Mouse (Mus musculus) limb, embryonic 12.5 days (tissue): ENCODE measurements around the gene Insm2. TPM values are rescaled to one million over a fixed set of nuclear protein-coding genes. Genes with fewer than 3 reads are reported as not detected.

Source experiments
- ATAC-seq: fragments of 200-750 bp; cut with Nextera tagmentation; 2 replicates; pipeline ENCODE4 v1.8.0; 2017; ENCODE audit warnings: low read depth, moderate TSS enrichment; ENCODE audit not compliant: insufficient number of reproducible peaks, insufficient read depth, low FRiP score, low TSS enrichment
- H3K27ac ChIP-seq: fragments of 300-500 bp; sonication (generic); 2 replicates; pipeline ENCODE4 v1.5.1; 2016; ENCODE audit warnings: mild to moderate bottlenecking, moderate library complexity
- H3K27me3 ChIP-seq: fragments of 300-500 bp; sonication (generic); 2 replicates; pipeline ENCODE4 v1.6.1; 2016; ENCODE audit warnings: mild to moderate bottlenecking, moderate library complexity
- H3K36me3 ChIP-seq: fragments of 300-500 bp; sonication (generic); 2 replicates; pipeline ENCODE4 v1.6.1; 2016; ENCODE audit warnings: mild to moderate bottlenecking, moderate library complexity
- H3K4me1 ChIP-seq: fragments of 300-500 bp; sonication (generic); replicated peaks from 2 replicates; pipeline ENCODE4 v1.6.1; 2016
- H3K4me2 ChIP-seq: fragments of 300-500 bp; sonication (generic); 2 replicates; pipeline ENCODE4 v1.6.1; 2016; ENCODE audit warnings: mild to moderate bottlenecking, moderate library complexity
- H3K4me3 ChIP-seq: fragments of 300-500 bp; sonication (generic); replicated peaks from 2 replicates; pipeline ENCODE4 v1.5.1; 2016; ENCODE audit warnings: mild to moderate bottlenecking
- H3K9ac ChIP-seq: fragments of 300-500 bp; sonication (generic); replicated peaks from 2 replicates; pipeline ENCODE4 v1.6.1; 2016; ENCODE audit warnings: mild to moderate bottlenecking, moderate library complexity
- H3K9me3 ChIP-seq: fragments of 300-500 bp; sonication (generic); 2 replicates; pipeline ENCODE4 v1.6.1; 2016; ENCODE audit warnings: mild to moderate bottlenecking, moderate library complexity
- WGBS: fragments of 180-500 bp; shearing (Covaris S2); methylation state at CpG from one replicate; pipeline ENCODE4 v1.1.7; 2016; 5-methylcytosine and 5-hydroxymethylcytosine counted together
- polyA plus RNA-seq: library from polyadenylated mRNA; unstranded; fragments of >200 nt; fragmentation: Nextera tagmentation; extraction: Ambion mirVana; gene quantifications from 2 replicates; pipeline ENCODE4 v1.2.1, GENCODE M21; 2016

Gene Insm2
- polyA plus RNA-seq, 1 experiment from 2014 or later: not detected

DNA sequence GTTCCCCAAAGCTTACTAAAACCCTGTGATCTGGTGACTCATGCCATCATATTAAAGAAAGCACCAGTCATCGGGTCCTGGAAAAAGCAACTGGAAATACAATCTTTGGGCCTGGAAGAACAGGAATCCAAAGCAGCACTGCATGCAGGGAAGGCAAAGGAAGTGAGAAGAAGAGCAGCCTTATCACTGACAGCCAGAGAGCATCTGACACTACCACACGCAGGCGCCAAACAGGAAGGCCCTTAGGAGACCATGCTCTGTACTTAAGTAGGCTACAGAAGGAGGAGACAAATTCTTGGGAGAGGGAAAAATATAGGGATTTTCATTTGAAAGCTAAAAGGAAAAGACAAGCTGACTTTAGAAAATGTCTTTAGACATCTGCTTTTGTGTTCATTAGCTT, 5.2 kb downstream of the Insm2 start:
- H3K9me3 ChIP-seq: no peaks in the 10 kb centered on the region
- ATAC-seq: no peak
- H3K4me2 ChIP-seq: no peak overlapping the region
- no peak overlapping the region for H3K9ac ChIP-seq
- WGBS: 73% methylated on average over 3 of the region's 3 CpGs
- H3K27me3 ChIP-seq: peaks cover 21% of the 10 kb centered on the region
- H3K4me1 ChIP-seq: peaks cover 18% of the 10 kb centered on the region
- H3K36me3 ChIP-seq: no peaks in the 10 kb centered on the region
- no peak overlapping the region for H3K4me3 ChIP-seq
- no peak overlapping the region for H3K27ac ChIP-seq

DNA sequence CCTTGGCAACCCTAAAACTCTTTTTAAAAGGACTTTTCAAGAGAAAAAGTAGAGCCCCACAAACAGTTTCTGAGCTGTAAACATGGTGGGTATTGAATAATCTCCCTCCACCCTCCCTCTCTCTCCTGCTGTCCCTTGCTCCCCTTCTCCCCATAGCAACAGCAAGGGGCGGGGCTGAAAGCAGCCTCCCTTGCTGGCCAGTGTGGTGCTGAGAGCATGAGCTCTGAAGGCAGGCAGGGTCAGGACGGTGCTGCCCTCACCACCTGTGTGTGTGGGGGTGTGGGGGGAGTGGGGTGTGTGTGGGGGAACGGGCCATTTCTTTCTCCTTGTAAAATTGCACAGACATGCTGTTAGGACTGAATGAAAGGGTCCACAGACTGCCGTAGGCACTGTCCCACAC, 8.7 kb downstream of the Insm2 start:
- Histone ChIP-seq H3K4me1 (peaks cover 3% of the 10 kb centered on the region; the same call in 1 of the 2 replicates), H3K4me3 (no peak overlapping the region), H3K9me3 (no peaks in the 10 kb centered on the region), H3K4me2 (no peak overlapping the region), H3K9ac (no peak overlapping the region), H3K36me3 (no peaks in the 10 kb centered on the region), H3K27ac (no peak overlapping the region), H3K27me3 (no peaks in the 10 kb centered on the region)
- WGBS: 21% methylated on average over 4 of the region's 4 CpGs
- ATAC-seq: 0 out of 2 replicates have a peak, but pooled peaks have one; percentile 37

DNA sequence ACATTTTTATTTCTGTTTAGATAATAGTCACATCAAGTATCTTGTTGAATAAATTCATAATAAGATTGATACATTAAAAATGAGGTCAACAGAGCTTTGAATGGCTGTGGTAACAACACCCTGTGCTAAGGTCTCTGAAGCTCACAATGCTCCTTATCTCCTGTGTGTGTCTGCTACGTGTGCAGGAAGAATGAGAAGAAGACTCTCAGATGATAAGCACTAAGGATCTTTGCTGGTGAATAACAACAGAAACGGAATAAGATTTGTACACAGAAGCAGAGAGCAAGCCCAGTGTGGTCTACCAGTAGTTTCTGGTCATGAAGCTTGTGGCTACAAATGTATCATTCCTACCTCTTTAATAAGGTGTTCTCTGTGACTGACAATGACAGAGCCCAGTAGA, 11.6 kb downstream of the Insm2 start:
- Histone ChIP-seq H3K9ac (no peak overlapping the region), H3K27ac (no peak overlapping the region), H3K9me3 (no peaks in the 10 kb centered on the region), H3K4me3 (no peak overlapping the region), H3K36me3 (no peaks in the 10 kb centered on the region), H3K4me2 (no peak overlapping the region), H3K27me3 (no peaks in the 10 kb centered on the region), H3K4me1 (peaks cover 3% of the 10 kb centered on the region; the same call in 1 of the 2 replicates)
- WGBS: 81% methylated on average over 2 of the region's 2 CpGs
- ATAC-seq: no peak

DNA sequence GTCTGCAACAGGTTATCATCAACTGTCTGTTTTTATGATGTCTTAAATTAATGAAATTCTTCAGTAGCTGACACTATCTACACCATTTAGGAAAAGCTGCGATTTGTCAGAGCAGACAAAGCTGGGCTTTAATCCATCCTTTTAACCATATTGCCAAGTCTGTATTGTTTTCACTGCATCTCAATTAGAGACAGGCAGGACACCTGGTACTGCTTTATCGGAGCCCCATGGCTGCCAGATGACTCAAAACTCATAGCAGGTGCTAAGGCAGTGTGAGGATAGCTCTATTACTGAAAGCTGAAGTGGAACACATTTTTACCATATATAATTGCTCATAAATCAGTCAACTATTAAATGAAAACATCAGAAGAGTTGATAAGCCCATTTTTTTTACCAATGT, 21.1 kb downstream of the Insm2 start:
- Histone ChIP-seq H3K36me3 (no peaks in the 10 kb centered on the region), H3K9ac (no peak overlapping the region), H3K27ac (no peak overlapping the region), H3K27me3 (no peaks in the 10 kb centered on the region), H3K4me3 (no peak overlapping the region), H3K4me1 (no peaks in the 10 kb centered on the region; the same call in 1 of the 2 replicates), H3K9me3 (no peaks in the 10 kb centered on the region), H3K4me2 (no peak overlapping the region)
- ATAC-seq: no peak
- WGBS: 47% methylated on average over 2 of the region's 2 CpGs

DNA sequence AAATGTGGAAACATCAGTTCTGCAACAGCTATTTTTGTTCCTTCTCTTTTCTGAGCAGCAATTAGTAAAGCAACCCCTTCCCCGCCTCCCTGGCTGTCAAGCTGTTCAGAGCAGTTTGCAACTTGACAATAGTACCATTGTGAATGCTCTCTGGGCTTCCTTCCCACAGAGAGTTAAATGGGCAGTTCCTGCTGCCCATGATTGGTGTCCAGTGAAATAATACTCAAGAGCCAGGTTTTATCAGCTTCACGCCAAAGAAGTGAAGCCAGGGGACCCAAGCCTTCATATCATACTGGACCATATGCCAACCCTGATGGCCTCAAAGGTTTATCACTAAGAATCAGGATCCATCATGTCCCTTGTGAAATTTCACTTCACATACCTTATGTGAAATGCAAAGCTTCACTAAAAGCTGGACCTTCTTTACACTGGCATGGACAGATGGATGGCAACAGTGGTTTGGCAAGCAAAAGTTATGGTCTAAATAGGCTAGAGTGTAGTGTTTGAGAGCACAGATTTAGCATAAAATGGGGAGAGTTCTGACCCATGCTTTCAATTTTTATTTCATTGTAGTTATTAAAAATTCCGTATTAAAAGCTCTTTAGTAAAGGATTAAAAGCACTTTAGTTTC, 23.5 kb downstream of the Insm2 start:
- 51% methylated on average over 3 of the region's 3 CpGs for WGBS
- H3K36me3 ChIP-seq: no peaks in the 10 kb centered on the region

DNA sequence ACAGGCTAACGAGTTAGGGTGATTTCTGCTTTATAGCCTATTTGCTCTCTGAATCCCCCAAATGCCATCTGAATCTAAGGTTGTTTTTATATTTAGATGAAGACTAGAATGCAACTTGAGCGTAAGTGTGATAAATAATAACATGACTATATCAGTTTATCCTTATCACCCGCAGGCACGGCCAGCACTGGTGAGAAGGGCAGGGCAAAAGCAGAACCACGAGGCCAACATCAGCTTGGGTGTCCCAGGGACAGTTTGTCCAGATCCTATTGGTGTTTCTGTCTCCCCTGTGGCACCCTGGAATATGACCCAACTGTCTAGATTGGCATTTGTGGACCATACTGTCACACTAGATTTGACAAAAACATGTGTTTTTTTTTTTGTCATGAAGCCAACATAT, 24.0 kb downstream of the Insm2 start:
- Histone ChIP-seq H3K9me3 (no peaks in the 10 kb centered on the region), H3K4me2 (no peak overlapping the region), H3K4me3 (no peak overlapping the region), H3K9ac (no peak overlapping the region), H3K27me3 (no peaks in the 10 kb centered on the region), H3K36me3 (no peaks in the 10 kb centered on the region), H3K27ac (no peak overlapping the region), H3K4me1 (no peaks in the 10 kb centered on the region; the same call in 1 of the 2 replicates)
- ATAC-seq: no peak
- 91% methylated on average over 5 of the region's 5 CpGs for WGBS

More for the DNA sequence above, 23.5 kb downstream of the Insm2 start:
- no peak for ATAC-seq
- no peak overlapping the region for H3K4me2 ChIP-seq
- no peak overlapping the region for H3K9ac ChIP-seq
- H3K27me3 ChIP-seq: no peaks in the 10 kb centered on the region
- no peak overlapping the region for H3K4me3 ChIP-seq
- no peak overlapping the region for H3K27ac ChIP-seq
- no peaks in the 10 kb centered on the region; the same call in 1 of the 2 replicates for H3K4me1 ChIP-seq
- no peaks in the 10 kb centered on the region for H3K9me3 ChIP-seq

DNA sequence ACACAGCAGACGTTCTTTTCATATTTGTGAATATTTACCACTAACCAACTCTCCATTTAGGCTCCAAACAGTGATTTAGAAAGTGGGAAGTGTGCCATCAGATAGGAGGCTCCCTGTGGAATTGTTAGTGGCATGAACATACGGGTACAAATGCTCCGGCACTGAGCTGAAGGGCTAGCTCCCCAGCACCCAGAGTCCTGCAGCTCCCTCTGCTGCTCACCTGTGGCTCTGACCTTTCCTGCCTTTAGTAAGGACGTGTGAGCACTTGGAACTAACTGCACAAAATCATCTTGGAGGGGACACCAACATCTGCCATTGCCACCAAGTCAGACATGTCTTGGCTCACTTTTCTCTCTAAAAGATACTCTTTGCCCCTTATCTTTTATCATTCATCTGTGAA, 27.5 kb downstream of the Insm2 start:
- H3K4me1 ChIP-seq: no peaks in the 10 kb centered on the region; the same call in 1 of the 2 replicates
- WGBS: 38% methylated on average over 4 of the region's 4 CpGs
- ATAC-seq: no peak

DNA sequence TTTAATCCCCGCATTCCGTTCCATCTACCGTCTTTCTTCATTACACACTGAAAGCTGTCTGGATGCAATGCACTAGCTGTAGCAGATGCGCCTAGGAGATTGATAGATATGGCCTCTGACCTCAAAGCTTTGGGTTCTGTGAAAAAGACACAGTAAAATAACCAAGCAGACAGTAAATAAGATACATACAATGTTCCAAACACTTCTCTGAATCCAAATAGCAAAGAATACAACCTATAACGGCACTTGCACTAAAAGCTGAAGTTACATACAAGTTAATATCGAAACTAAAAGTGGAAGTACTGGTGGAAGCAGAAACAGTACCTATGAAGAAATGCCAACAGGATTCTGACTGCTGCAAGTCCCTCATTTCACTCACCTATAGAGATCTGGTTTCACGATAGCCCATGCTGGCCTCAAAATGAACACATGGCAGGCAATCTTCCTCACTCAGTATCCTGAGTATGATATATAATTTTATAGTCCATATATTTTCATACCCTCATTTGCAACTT, 48.8 kb downstream of the Insm2 start:
- Histone ChIP-seq H3K27me3 (no peaks in the 10 kb centered on the region), H3K9me3 (no peaks in the 10 kb centered on the region), H3K36me3 (peaks cover 3% of the 10 kb centered on the region; the same call in 1 of the 2 replicates), H3K27ac (no peak overlapping the region), H3K4me2 (no peak overlapping the region), H3K9ac (no peak overlapping the region), H3K4me3 (no peak overlapping the region), H3K4me1 (no peaks in the 10 kb centered on the region)
- ATAC-seq: no peak
- WGBS: 91% methylated on average over 7 of the region's 7 CpGs

More for the DNA sequence above, 27.5 kb downstream of the Insm2 start:
- H3K9ac ChIP-seq: no peak overlapping the region
- H3K27ac ChIP-seq: no peak overlapping the region
- no peaks in the 10 kb centered on the region for H3K9me3 ChIP-seq
- H3K36me3 ChIP-seq: no peaks in the 10 kb centered on the region
- H3K4me3 ChIP-seq: no peak overlapping the region
- no peak overlapping the region for H3K4me2 ChIP-seq
- H3K27me3 ChIP-seq: no peaks in the 10 kb centered on the region

Other genes starting within 250 kb of the Insm2 start
- 449 and 458 TPM in 2 replicates for gene Psma6, start 215.2 kb upstream of the Insm2 start, polyA plus RNA-seq
- 85.7 and 94.9 TPM in 2 replicates for gene Nfkbia, start 106.8 kb upstream of the Insm2 start, polyA plus RNA-seq
- gene Aldoart2, start 34.2 kb upstream of the Insm2 start, polyA plus RNA-seq: 0.13 TPM in 1 of 2 replicates, not detected in the other
- 20.2 and 20.4 TPM in 2 replicates for gene Ralgapa1, start 221.7 kb downstream of the Insm2 start, polyA plus RNA-seq
- gene Brms1l, start 236.9 kb downstream of the Insm2 start, polyA plus RNA-seq: 49.8 and 53.3 TPM in 2 replicates